Mouse (Mus musculus) heart, adult 2 months (tissue): ENCODE data around the gene Ccdc36. TPM values are rescaled to one million over a fixed set of nuclear protein-coding genes. Genes with fewer than 3 reads are reported as not detected.

Experiments used
- DNase-seq, 2 experiments: peaks; one replicate each; pipeline ENCODE4 v3.0.0; 2021
- H3K27ac ChIP-seq: fragments of 200-600 bp; 2 replicates; pipeline ENCODE4 v1.8.1; 2022
- H3K27me3 ChIP-seq: fragments of 200-500 bp; 2 replicates; pipeline ENCODE4 v1.6.1; 2012; ENCODE audit warnings: mild to moderate bottlenecking, low read length, inconsistent platforms, mixed read lengths; ENCODE audit not compliant: control insufficient read depth, insufficient read depth
- H3K36me3 ChIP-seq: fragments of 200-500 bp; 2 replicates; pipeline ENCODE4 v1.6.1; 2012; ENCODE audit warnings: low read length, inconsistent platforms; ENCODE audit not compliant: control insufficient read depth, insufficient read depth
- H3K4me1 ChIP-seq: fragments of 200-500 bp; 2 replicates; pipeline ENCODE4 v1.6.1; 2011; ENCODE audit warnings: low read length; ENCODE audit not compliant: control insufficient read depth, insufficient read depth
- H3K4me3 ChIP-seq: fragments of 200-600 bp; 2 replicates; pipeline ENCODE4 v1.8.1; 2022
- H3K79me2 ChIP-seq: fragments of 200-500 bp; replicated peaks from 2 replicates; pipeline ENCODE4 v1.6.1; 2012; ENCODE audit warnings: mild to moderate bottlenecking, inconsistent platforms, low read length, moderate library complexity, mixed read lengths; ENCODE audit not compliant: control insufficient read depth, insufficient read depth
- H3K9ac ChIP-seq: fragments of 200-500 bp; 2 replicates; pipeline ENCODE4 v1.6.1; 2012; ENCODE audit warnings: low read depth, mild to moderate bottlenecking, control low read depth, inconsistent platforms, low read length, mixed read lengths
- CTCF ChIP-seq: fragments of 200-600 bp; IDR thresholded peaks from 2 replicates; pipeline ENCODE4 v1.8.1; 2022; ENCODE audit warnings: antibody characterized with exemption, mild to moderate bottlenecking, moderate library complexity
- EP300 ChIP-seq: fragments of 200-500 bp; IDR thresholded peaks from 2 replicates; pipeline ENCODE4 v1.6.1; 2011; ENCODE audit warnings: low read depth, low read length, control low read depth; ENCODE audit not compliant: insufficient read depth
- POLR2A ChIP-seq: fragments of 200-500 bp; IDR thresholded peaks from 2 replicates; pipeline ENCODE4 v1.6.1; 2011; ENCODE audit warnings: mild to moderate bottlenecking, low read depth, low read length, control low read depth; ENCODE audit not compliant: insufficient read depth
- WGBS: fragments of 180-500 bp; shearing (Covaris S2); methylation state at CpG from one replicate; pipeline ENCODE4 v1.1.7; 2018; 5-methylcytosine and 5-hydroxymethylcytosine counted together
- intact Hi-C: fragments of 180-260 bp; cut with DNase I; formaldehyde crosslinking; loops from one replicate; pipeline ENCODE4 v1.15.1; 2025
- polyA plus RNA-seq: library from polyadenylated mRNA; depleted of rRNA; stranded (reverse); fragments of >200 nt; gene quantifications from 2 replicates; pipeline ENCODE4 v1.2.3, GENCODE M21; 2012
- total RNA-seq, 2 experiments: library from RNA; stranded (reverse); gene quantifications; 2 replicates each; pipeline ENCODE4 v1.2.3; 2021

The Ccdc36 gene
- total and polyA plus RNA-seq, 3 experiments = not detected

GRCm38 (mm10) chr9:108455747-108456571 is 27.7 kb upstream of the Ccdc36 start:
- WGBS = 62% methylated on average over 12 of the region's 12 CpGs
- intact Hi-C loops = no loop called here

GRCm38 (mm10) chr9:108454429-108454828 is 26.1 kb upstream of the Ccdc36 start:
- no peaks in the 10 kb centered on the region for H3K36me3 ChIP-seq
- intact Hi-C loops = loop anchor here (5.0 kb wide), 2 partner anchors 38 to 72 kb away; partner anchors contain the start of gene Usp19
- WGBS = 86% methylated on average over 6 of the region's 6 CpGs
- 0 out of 2 replicates have a peak, but pooled peaks cover 2% of the 10 kb centered on the region for H3K4me1 ChIP-seq
- TF ChIP-seq EP300 = no peak
- no peak overlapping the region for H3K4me3 ChIP-seq
- no peak overlapping the region for H3K27ac ChIP-seq
- no peak for DNase-seq
- no peak overlapping the region for H3K9ac ChIP-seq
- no peaks in the 10 kb centered on the region for H3K27me3 ChIP-seq
- H3K79me2 ChIP-seq = no peaks in the 10 kb centered on the region

More at GRCm38 (mm10) chr9:108455747-108456571, 27.7 kb upstream of the Ccdc36 start:
- TF ChIP-seq CTCF (no peak), EP300 (no peak), POLR2A (no peak)
- Histone ChIP-seq H3K27ac (no peak overlapping the region), H3K4me1 (no peaks in the 10 kb centered on the region), H3K9ac (no peak overlapping the region), H3K4me3 (no peak overlapping the region), H3K36me3 (no peaks in the 10 kb centered on the region), H3K27me3 (no peaks in the 10 kb centered on the region), H3K79me2 (no peaks in the 10 kb centered on the region)
- DNase-seq = no peak

- H3K79me2 ChIP-seq = no peaks in the 10 kb centered on the region
- intact Hi-C loops = loop anchor here (5.0 kb wide), 2 partner anchors 39 to 71 kb away; partner anchors contain the start of gene Usp19
- no peak overlapping the region for H3K27ac ChIP-seq
These were observed 25.2 kb upstream of the Ccdc36 start for GRCm38 (mm10) chr9:108453458-108453857.

GRCm38 (mm10) chr9:108452911-108453310 is 24.6 kb upstream of the Ccdc36 start:
- WGBS = 44% methylated on average over 6 of the region's 6 CpGs
- Histone ChIP-seq H3K9ac (no peak overlapping the region), H3K79me2 (no peaks in the 10 kb centered on the region), H3K27ac (peak overlapping the region; percentile 43; the same call in 1 of the 2 replicates), H3K27me3 (no peaks in the 10 kb centered on the region), H3K4me1 (0 out of 2 replicates have a peak, but pooled peaks cover 2% of the 10 kb centered on the region), H3K4me3 (peak overlapping the region; percentile 67; the same call in 1 of the 2 replicates), H3K36me3 (no peaks in the 10 kb centered on the region)
- TF ChIP-seq EP300 (no peak), CTCF (no peak), POLR2A (no peak)
- intact Hi-C loops = loop anchor here (5.0 kb wide), 2 partner anchors 39 to 71 kb away; partner anchors contain the start of gene Usp19
- DNase-seq = no peak

More at GRCm38 (mm10) chr9:108453458-108453857, 25.2 kb upstream of the Ccdc36 start:
- no peaks in the 10 kb centered on the region for H3K27me3 ChIP-seq
- TF ChIP-seq CTCF = no peak
- TF ChIP-seq POLR2A = no peak
- TF ChIP-seq EP300 = no peak
- H3K36me3 ChIP-seq = no peaks in the 10 kb centered on the region
- no peak overlapping the region for H3K4me3 ChIP-seq
- 0 out of 2 replicates have a peak, but pooled peaks cover 2% of the 10 kb centered on the region for H3K4me1 ChIP-seq
- no peak for DNase-seq
- WGBS = 63% methylated on average over 4 of the region's 4 CpGs
- no peak overlapping the region for H3K9ac ChIP-seq

- DNase-seq = peak; percentile 85 to 90
- 0 out of 2 replicates have a peak, but pooled peaks cover 2% of the 10 kb centered on the region for H3K4me1 ChIP-seq
- H3K36me3 ChIP-seq = no peaks in the 10 kb centered on the region
- H3K79me2 ChIP-seq = no peaks in the 10 kb centered on the region
- TF ChIP-seq CTCF = peak; percentile 100
- no peak for TF ChIP-seq POLR2A
- 1% methylated on average over 40 of the region's 40 CpGs for WGBS
- H3K27me3 ChIP-seq = no peaks in the 10 kb centered on the region
- H3K4me3 ChIP-seq = peak overlapping the region; percentile 67
- peak overlapping the region; percentile 53 for H3K9ac ChIP-seq
- peak overlapping the region; percentile 43 for H3K27ac ChIP-seq
- intact Hi-C loops = loop anchor here (5.0 kb wide), 2 partner anchors 40 to 70 kb away; partner anchors contain the start of gene Usp19
These were observed 24.1 kb upstream of the Ccdc36 start for GRCm38 (mm10) chr9:108452291-108452906.
